Mouse (Mus musculus): ENCODE measurements around the gene Large1. TPM values are rescaled to one million over a fixed set of nuclear protein-coding genes. Genes with fewer than 3 reads are reported as not detected.
"Not testable (repeated sequence)": the region's sequence is repeated elsewhere in the genome, so short reads cannot be mapped to it uniquely, and the experiment has no call there.

Gene Large1
- polyA plus RNA-seq, 1 experiment from 2014 or later = 7.1 TPM

- Histone ChIP-seq H3K4me1 (no peaks in the 10 kb centered on the region), H3K27me3 (no peaks in the 10 kb centered on the region), H3K9ac (no peak overlapping the region), H3K36me3 (no peaks in the 10 kb centered on the region), H3K4me2 (replicated peaks) (no peak overlapping the region), H3K4me3 (replicated peaks) (no peak overlapping the region), H3K27ac (replicated peaks) (no peak overlapping the region), H3K9me3 (replicated peaks) (no peaks in the 10 kb centered on the region)
- WGBS = 76% methylated on average over 1 of the region's 1 CpGs
- ATAC-seq (ENCODE audit: insufficient number of reproducible peaks, low FRiP score, low TSS enrichment, low read depth) = no peak
Measured at GRCm38 (mm10) chr8:73161564-73161963, 191.8 kb downstream of the Large1 start.

GRCm38 (mm10) chr8:73160945-73161344 lies 192.4 kb downstream of the Large1 start:
- Histone ChIP-seq H3K27me3 (no peaks in the 10 kb centered on the region), H3K27ac (replicated peaks) (no peak overlapping the region), H3K4me2 (replicated peaks) (no peak overlapping the region), H3K4me1 (no peaks in the 10 kb centered on the region), H3K9me3 (replicated peaks) (no peaks in the 10 kb centered on the region), H3K36me3 (no peaks in the 10 kb centered on the region), H3K4me3 (replicated peaks) (no peak overlapping the region), H3K9ac (no peak overlapping the region)
- no peak for ATAC-seq (ENCODE audit: insufficient number of reproducible peaks, low FRiP score, low TSS enrichment, low read depth)
- 85% methylated on average over 2 of the region's 2 CpGs for WGBS

GRCm38 (mm10) chr8:73147236-73147635 lies 206.1 kb downstream of the Large1 start:
- WGBS = 72% methylated on average over 3 of the region's 3 CpGs
- ATAC-seq (ENCODE audit: insufficient number of reproducible peaks, low FRiP score, low TSS enrichment, low read depth) = no peak
- H3K4me1 ChIP-seq = no peaks in the 10 kb centered on the region
- H3K27ac ChIP-seq (replicated peaks) = no peak overlapping the region
- no peak overlapping the region for H3K4me2 ChIP-seq (replicated peaks)
- H3K4me3 ChIP-seq (replicated peaks) = no peak overlapping the region
- H3K9ac ChIP-seq = no peak overlapping the region
- H3K9me3 ChIP-seq (replicated peaks) = no peaks in the 10 kb centered on the region
- H3K27me3 ChIP-seq = no peaks in the 10 kb centered on the region
- no peaks in the 10 kb centered on the region for H3K36me3 ChIP-seq

GRCm38 (mm10) chr8:73142660-73143395 lies 210.5 kb downstream of the Large1 start:
- H3K9ac ChIP-seq = no peak overlapping the region
- no peak overlapping the region for H3K4me2 ChIP-seq (replicated peaks)
- no peaks in the 10 kb centered on the region for H3K36me3 ChIP-seq
- no peaks in the 10 kb centered on the region for H3K9me3 ChIP-seq (replicated peaks)
- WGBS = 6% methylated on average over 1 of the region's 1 CpGs
- no peak overlapping the region for H3K4me3 ChIP-seq (replicated peaks)
- no peaks in the 10 kb centered on the region for H3K27me3 ChIP-seq
- ATAC-seq (ENCODE audit: insufficient number of reproducible peaks, low FRiP score, low TSS enrichment, low read depth) = no peak
- no peak overlapping the region for H3K27ac ChIP-seq (replicated peaks)
- no peaks in the 10 kb centered on the region for H3K4me1 ChIP-seq

- no peak overlapping the region for H3K9ac ChIP-seq
- no peak for ATAC-seq (ENCODE audit: insufficient number of reproducible peaks, low FRiP score, low TSS enrichment, low read depth)
- no peaks in the 10 kb centered on the region for H3K9me3 ChIP-seq (replicated peaks)
- H3K36me3 ChIP-seq = no peaks in the 10 kb centered on the region
- no peak overlapping the region for H3K4me3 ChIP-seq (replicated peaks)
- no peak overlapping the region for H3K4me2 ChIP-seq (replicated peaks)
- no peaks in the 10 kb centered on the region for H3K4me1 ChIP-seq
- no peaks in the 10 kb centered on the region for H3K27me3 ChIP-seq
- no peak overlapping the region for H3K27ac ChIP-seq (replicated peaks)
- 91% methylated on average over 6 of the region's 6 CpGs for WGBS
Measured at GRCm38 (mm10) chr8:73135397-73135796, 217.9 kb downstream of the Large1 start.

GRCm38 (mm10) chr8:73132080-73132479 lies 221.3 kb downstream of the Large1 start:
- no peak for ATAC-seq (ENCODE audit: insufficient number of reproducible peaks, low FRiP score, low TSS enrichment, low read depth)
- H3K9me3 ChIP-seq (replicated peaks) = no peaks in the 10 kb centered on the region
- H3K4me1 ChIP-seq = no peaks in the 10 kb centered on the region
- no peak overlapping the region for H3K4me2 ChIP-seq (replicated peaks)
- no peak overlapping the region for H3K9ac ChIP-seq
- WGBS = 93% methylated on average over 2 of the region's 2 CpGs
- H3K27ac ChIP-seq (replicated peaks) = no peak overlapping the region
- H3K4me3 ChIP-seq (replicated peaks) = no peak overlapping the region
- no peaks in the 10 kb centered on the region for H3K36me3 ChIP-seq
- no peaks in the 10 kb centered on the region for H3K27me3 ChIP-seq

- no peaks in the 10 kb centered on the region for H3K9me3 ChIP-seq (replicated peaks)
- no peaks in the 10 kb centered on the region for H3K36me3 ChIP-seq
- H3K27ac ChIP-seq (replicated peaks) = no peak overlapping the region
- no peak overlapping the region for H3K4me3 ChIP-seq (replicated peaks)
- H3K4me2 ChIP-seq (replicated peaks) = no peak overlapping the region
- no peaks in the 10 kb centered on the region for H3K27me3 ChIP-seq
- 61% methylated on average over 5 of the region's 5 CpGs for WGBS
- no peak overlapping the region for H3K9ac ChIP-seq
- H3K4me1 ChIP-seq = no peaks in the 10 kb centered on the region
- no peak for ATAC-seq (ENCODE audit: insufficient number of reproducible peaks, low FRiP score, low TSS enrichment, low read depth)
Measured at GRCm38 (mm10) chr8:73123864-73124499, 229.4 kb downstream of the Large1 start.

- 90% methylated on average over 1 of the region's 1 CpGs for WGBS
- H3K36me3 ChIP-seq = no peaks in the 10 kb centered on the region
Measured at GRCm38 (mm10) chr8:73112332-73112895, 240.9 kb downstream of the Large1 start.

GRCm38 (mm10) chr8:73104089-73104488 lies 249.3 kb downstream of the Large1 start:
- Histone ChIP-seq H3K9me3 (replicated peaks) (no peaks in the 10 kb centered on the region), H3K27me3 (no peaks in the 10 kb centered on the region), H3K27ac (replicated peaks) (no peak overlapping the region), H3K4me2 (replicated peaks) (no peak overlapping the region), H3K4me1 (no peaks in the 10 kb centered on the region), H3K4me3 (replicated peaks) (no peak overlapping the region), H3K36me3 (no peaks in the 10 kb centered on the region), H3K9ac (no peak overlapping the region)
- no peak for ATAC-seq (ENCODE audit: insufficient number of reproducible peaks, low FRiP score, low TSS enrichment, low read depth)
- 70% methylated on average over 1 of the region's 1 CpGs for WGBS

More at GRCm38 (mm10) chr8:73112332-73112895, 240.9 kb downstream of the Large1 start:
- H3K9me3 ChIP-seq (replicated peaks) = no peaks in the 10 kb centered on the region
- no peak for ATAC-seq (ENCODE audit: insufficient number of reproducible peaks, low FRiP score, low TSS enrichment, low read depth)
- H3K27me3 ChIP-seq = no peaks in the 10 kb centered on the region
- H3K4me3 ChIP-seq (replicated peaks) = no peak overlapping the region
- no peak overlapping the region for H3K4me2 ChIP-seq (replicated peaks)
- H3K27ac ChIP-seq (replicated peaks) = no peak overlapping the region
- no peak overlapping the region for H3K9ac ChIP-seq
- no peaks in the 10 kb centered on the region for H3K4me1 ChIP-seq

- Histone ChIP-seq H3K36me3 (no peaks in the 10 kb centered on the region), H3K4me3 (replicated peaks) (no peak overlapping the region), H3K4me2 (replicated peaks) (no peak overlapping the region), H3K4me1 (no peaks in the 10 kb centered on the region), H3K27me3 (no peaks in the 10 kb centered on the region), H3K9me3 (replicated peaks) (no peaks in the 10 kb centered on the region), H3K9ac (no peak overlapping the region), H3K27ac (replicated peaks) (no peak overlapping the region)
- 91% methylated on average over 5 of the region's 5 CpGs for WGBS
- ATAC-seq (ENCODE audit: insufficient number of reproducible peaks, low FRiP score, low TSS enrichment, low read depth) = no peak
Measured at GRCm38 (mm10) chr8:73101069-73101468, 252.3 kb downstream of the Large1 start.

GRCm38 (mm10) chr8:73100607-73101006 lies 252.7 kb downstream of the Large1 start:
- 63% methylated on average over 3 of the region's 3 CpGs for WGBS

More at GRCm38 (mm10) chr8:73100607-73101006, 252.7 kb downstream of the Large1 start:
- H3K9me3 ChIP-seq (replicated peaks); H3K4me2 ChIP-seq (replicated peaks); H3K9ac ChIP-seq; H3K4me3 ChIP-seq (replicated peaks); ATAC-seq (ENCODE audit: insufficient number of reproducible peaks, low FRiP score, low TSS enrichment, low read depth); H3K27ac ChIP-seq (replicated peaks); H3K4me1 ChIP-seq; H3K36me3 ChIP-seq; H3K27me3 ChIP-seq: not testable (repeated sequence)

Measured in embryonic facial prominence, embryonic 15.5 days (tissue).